Mouse (Mus musculus) activated CD4-positive, CD25-positive, alpha-beta regulatory T cell, adult 9 weeks (primary cell): ENCODE data around the gene Gm45233. TPM values are rescaled to one million over a fixed set of nuclear protein-coding genes. Genes with fewer than 3 reads are reported as not detected.

Experiments used
- polyA plus RNA-seq: library from polyadenylated mRNA; unstranded; fragments of 100-300 nt; shearing (Covaris generic); gene quantifications from one replicate; pipeline ENCODE4 v1.2.1, GENCODE M21; 2017

The Gm45233 gene
- not detected for polyA plus RNA-seq

DNA sequence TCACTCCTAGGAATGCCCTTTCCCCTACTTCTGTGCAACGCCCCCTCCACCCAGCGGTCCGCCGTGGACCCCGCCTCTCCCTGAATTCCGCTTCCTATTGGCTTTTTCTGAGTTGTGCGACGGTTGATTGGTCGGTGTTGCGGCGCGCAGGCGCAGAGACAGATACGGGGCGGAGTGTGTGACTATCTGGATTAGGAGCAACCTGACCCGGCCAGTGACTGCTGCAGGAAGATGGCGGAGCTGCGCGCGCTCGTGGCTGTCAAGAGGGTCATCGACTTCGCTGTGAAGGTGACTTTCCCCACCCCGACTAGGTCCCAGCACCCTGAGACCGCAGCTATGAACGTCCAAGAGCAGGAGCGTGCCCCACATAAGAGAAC, at the start of gene Gm45233, which contains the start of gene Etfb:
Gm45233 (plus strand) TSS at position 212 of the 377 bp plus-strand sequence.
Etfb (plus strand) TSS at position 167 of the 377 bp plus-strand sequence.

DNA sequence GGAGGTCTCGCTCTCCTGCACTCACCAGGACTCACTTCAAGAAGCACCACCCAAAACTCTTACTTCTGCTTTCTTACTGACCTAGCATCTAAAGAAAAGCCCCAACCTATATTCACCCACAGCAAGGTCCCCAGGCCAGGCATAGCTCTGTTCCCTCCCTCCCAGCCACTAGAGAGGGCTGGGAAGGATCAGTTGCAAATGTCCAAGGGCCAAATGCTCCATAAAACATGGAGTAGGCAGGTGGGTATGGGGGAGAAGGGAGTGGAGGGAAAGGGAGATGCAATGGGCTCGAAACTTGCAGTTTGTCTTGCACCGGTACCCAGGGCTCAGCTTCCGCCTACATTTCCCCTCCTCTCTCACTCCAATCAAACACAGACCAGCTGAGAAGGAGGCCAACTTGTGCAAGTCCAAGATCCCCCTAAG, 35.8 kb upstream of the Gm45233 start, which contains the start of gene Siglecg:
Siglecg (plus strand) TSS at position 74 of the 423 bp plus-strand sequence.

DNA sequence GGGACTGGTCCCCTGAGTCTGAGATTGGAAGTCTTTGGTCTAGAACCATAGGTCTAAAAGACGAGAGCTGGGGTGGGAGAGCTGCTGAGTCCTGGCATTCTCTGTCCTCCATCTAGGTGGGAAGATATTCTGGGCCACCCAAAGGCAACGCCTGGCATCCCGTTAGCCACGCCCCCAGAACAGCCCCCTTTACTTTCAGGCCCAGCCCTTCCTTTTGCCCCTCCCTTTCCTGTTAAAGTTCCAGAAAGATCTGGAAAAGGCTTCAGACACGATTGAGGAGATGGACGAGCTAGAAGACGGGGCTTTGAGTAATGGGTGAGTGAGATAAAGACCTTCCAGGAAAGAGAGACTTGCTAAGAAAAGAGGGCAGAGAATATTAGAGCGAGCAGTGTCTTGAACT, 16.5 kb upstream of the Gm45233 start, which contains the start of gene Lim2:
Lim2 (plus strand) TSS at position 265 of the 400 bp plus-strand sequence.

DNA sequence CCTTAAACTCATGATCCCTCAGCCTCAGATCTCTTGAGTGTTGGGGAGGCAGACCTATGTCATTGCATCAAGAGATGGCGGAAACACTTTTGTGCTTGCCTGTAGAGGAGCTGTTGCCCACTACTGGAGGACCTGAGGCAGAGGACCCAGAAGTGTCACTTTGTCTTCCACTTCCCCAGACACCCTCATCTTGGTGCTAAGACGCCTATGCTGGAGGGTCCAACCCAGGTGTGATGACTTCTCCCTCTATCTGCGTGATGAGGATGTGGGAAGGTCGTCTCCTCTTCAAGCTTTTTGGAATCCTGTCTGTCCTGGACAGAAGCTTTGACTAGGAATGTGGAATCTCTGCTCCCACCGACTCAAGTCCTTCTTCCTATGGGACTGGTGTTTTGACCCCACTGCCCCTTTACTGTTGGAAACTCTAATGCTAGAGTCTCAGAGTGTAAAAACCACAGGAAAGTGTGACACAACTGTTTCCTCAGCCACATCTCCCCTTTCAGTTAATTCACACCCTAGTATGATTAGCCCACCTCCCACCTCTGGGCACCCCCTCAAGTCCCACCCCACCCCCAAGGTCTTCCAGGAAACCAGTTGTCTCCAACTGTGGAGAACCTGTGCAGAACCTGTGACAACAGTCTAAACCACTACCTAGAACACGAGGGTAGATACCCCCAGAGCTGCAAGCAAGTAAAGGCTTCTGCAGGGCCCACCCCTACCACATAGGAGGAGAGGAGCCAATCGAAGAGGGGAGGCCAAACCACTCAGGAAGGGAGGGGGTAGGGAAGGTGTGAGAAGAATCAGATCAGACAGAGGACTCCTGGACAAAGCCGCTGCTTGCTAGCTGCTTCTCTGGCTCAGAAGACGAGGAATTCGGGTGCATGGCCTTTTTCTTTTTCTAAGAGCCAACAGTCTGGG, 7.3 kb upstream of the Gm45233 start, which contains the start of gene Nkg7:
Nkg7 (plus strand) TSS at position 733 of the 915 bp plus-strand sequence.

DNA sequence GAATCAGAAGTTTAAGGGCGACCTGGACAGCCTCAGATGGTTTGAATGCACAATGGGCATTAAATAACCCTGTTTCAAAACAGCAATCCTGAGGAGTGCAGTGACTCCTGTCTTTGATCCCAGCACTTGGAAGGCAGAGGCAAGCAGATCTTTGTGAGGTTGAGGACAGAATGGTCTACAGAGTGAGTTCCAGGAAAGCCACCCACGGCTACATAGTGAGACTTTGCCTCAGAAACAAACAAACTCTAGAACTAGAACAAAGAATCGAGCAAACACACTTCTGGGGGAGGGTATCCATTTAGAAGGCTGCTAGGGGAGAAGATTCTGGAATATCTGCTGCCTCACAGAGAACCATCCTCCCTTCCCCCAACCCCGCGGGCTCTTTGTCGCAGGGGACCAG, 3.4 kb upstream of the Gm45233 start, which contains the start of gene Cldnd2:
Cldnd2 (plus strand) TSS at position 301 of the 400 bp plus-strand sequence.

DNA sequence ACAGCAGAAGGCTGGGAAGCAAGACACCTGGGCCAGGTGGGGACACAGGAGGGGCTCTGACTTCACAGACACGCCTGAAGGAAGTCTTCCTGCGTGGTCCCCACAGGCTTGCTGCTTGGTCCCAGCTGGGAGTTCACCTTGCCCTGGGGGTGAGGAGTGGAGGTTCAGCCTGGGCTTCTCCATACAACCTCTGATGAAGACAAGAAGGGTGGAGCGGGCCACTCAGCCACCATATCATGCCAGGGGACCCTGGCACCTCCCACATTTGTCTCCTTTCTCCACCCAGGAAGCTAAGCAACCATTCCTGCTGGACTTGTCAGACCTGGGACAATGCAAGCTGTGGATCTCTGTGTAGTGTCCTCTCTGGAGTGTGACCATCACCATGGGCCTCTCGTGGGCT, 18.9 kb downstream of the Gm45233 start, which contains the start of gene Vsig10l:
Vsig10l (plus strand) TSS at position 301 of the 400 bp plus-strand sequence.

DNA sequence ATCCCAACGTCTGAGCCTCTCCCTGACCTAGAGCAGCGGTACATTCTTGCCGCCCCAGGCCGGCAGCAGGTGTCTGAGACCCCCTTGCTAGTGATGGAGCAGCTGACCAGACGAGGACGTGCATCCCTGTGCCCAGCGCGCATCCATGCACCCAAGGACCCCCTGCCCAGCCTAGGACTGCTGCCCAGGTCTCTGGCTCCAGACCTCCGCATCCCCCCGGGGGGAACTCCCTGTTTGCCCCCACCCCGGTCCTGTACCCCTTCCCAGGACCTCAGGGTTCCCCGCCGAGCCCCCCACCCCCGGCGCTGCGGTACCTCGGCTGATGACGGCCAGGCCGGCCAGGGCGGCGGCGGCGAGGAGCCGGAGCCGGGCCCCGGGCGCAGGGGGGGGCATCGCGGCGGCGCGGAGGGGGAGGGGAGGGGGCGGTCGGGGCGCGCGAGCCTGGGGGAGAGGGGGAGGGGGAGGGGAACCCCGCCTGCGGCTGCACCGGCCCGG, 45.8 kb downstream of the Gm45233 start, which contains the start of gene Iglon5:
Iglon5 (minus strand) TSS at position 445 of the 495 bp plus-strand sequence.

Other genes with a start within 250 kb of the Gm45233 start
- gene Zfp715, start 130.8 kb upstream of the Gm45233 start, polyA plus RNA-seq: 24.8 TPM
- gene Siglecf, start 92.8 kb upstream of the Gm45233 start, polyA plus RNA-seq: not detected
- 0.31 TPM for gene Siglecg, start 35.9 kb upstream of the Gm45233 start, polyA plus RNA-seq
- not detected for gene Lim2, start 16.5 kb upstream of the Gm45233 start, polyA plus RNA-seq
- gene Nkg7, start 7.1 kb upstream of the Gm45233 start, polyA plus RNA-seq: 186 TPM
- gene Cldnd2, start 3.3 kb upstream of the Gm45233 start, polyA plus RNA-seq: not detected
- gene Etfb, start within 50 bp of the Gm45233 start, polyA plus RNA-seq: 153 TPM
- gene Vsig10l, start 19.0 kb downstream of the Gm45233 start, polyA plus RNA-seq: 3.5 TPM
- not detected for gene Iglon5, start 45.9 kb downstream of the Gm45233 start, polyA plus RNA-seq
- not detected for gene 4931406B18Rik, start 61.8 kb downstream of the Gm45233 start, polyA plus RNA-seq
- 0.29 TPM for gene Cd33, start 100.3 kb downstream of the Gm45233 start, polyA plus RNA-seq
- 5.5 TPM for gene Zfp658, start 118.1 kb downstream of the Gm45233 start, polyA plus RNA-seq
- gene Zfp719, start 135.5 kb downstream of the Gm45233 start, polyA plus RNA-seq: 13.9 TPM
- not detected for gene Zfp819, start 163.0 kb downstream of the Gm45233 start, polyA plus RNA-seq
- not detected for gene Ceacam18, start 190.6 kb downstream of the Gm45233 start, polyA plus RNA-seq
- gene Siglece, start 216.0 kb downstream of the Gm45233 start, polyA plus RNA-seq: 1.4 TPM
- 3.6 TPM for gene Ctu1, start 227.9 kb downstream of the Gm45233 start, polyA plus RNA-seq
- not detected for gene Klk14, start 246.3 kb downstream of the Gm45233 start, polyA plus RNA-seq